Mouse (Mus musculus): Measurements from ENCODE around the gene Psmd1.

Psmd1 gene

GRCm38 (mm10) chr1:86062523-86062922 lies 1.7 kb upstream of the Psmd1 start:
- no peak for DNase-seq

DNA sequence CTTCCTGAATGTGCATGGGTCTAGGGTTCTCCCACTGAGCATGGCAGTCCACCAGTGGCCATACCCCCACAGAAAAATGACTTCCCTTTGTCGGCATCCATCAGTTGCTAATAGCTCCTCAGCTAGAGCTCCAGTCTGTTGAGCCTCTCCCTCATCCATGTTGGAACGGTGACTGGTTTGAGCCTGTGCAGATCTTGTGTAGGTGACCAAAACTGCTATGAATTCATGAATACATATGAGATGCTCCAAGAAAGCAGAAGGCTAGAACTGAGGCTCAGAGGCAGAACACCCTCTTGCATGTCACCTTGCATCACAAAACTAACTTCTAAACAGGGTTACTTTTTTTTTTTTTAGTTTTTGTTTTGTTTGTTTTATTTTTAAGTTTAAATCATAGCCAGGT lies 12.4 kb downstream of the Psmd1 start:
- DNase-seq = no peak

DNA sequence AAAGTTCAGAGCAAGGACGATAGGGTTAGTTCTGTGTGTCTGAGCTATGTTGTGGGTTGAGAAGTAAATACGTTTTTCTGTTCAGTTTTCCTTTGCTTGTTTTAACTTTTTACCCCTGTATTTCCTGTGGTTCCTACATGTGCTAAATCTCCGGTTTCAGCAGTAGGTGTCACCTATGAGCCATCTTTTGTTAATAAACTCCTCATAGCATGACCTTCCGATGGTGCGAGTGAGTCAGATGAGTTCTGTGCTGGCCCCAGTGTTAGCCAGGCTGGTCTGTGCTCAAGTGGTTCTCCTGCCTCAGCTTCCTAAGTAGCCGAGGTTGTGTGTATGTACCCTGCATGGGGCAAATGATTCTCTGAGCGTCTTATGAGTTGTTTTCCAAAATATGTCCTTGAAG lies 30.2 kb downstream of the Psmd1 start:
- no peak for DNase-seq

DNA sequence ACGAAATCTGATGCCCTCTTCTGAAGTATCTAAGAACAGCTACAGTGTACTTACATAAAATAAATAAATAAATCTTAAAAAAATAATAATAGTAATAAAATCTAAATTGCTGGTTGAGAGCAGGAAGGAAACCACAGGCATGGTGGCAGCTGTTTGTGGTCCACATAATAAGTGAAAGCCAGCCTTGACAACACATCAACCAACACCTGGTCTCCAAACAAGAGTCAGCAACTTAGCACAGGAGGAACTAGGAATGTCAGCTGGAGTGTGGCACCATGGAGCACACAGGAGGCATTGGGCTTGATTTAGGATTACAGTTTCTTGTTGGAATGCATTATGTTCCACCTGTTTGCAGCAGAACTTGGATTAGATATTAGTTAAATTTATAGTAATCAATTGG lies 40.9 kb downstream of the Psmd1 start:
- DNase-seq = no peak

- peak; percentile 17 for DNase-seq
Observed at GRCm38 (mm10) chr1:86111779-86112178, 47.6 kb downstream of the Psmd1 start, which contains the start of gene Htr2b. Gene Htr2b (minus strand): TSS chr1:86111970.

GRCm38 (mm10) chr1:86114141-86114540 lies 50.0 kb downstream of the Psmd1 start:
- DNase-seq = no peak

DNA sequence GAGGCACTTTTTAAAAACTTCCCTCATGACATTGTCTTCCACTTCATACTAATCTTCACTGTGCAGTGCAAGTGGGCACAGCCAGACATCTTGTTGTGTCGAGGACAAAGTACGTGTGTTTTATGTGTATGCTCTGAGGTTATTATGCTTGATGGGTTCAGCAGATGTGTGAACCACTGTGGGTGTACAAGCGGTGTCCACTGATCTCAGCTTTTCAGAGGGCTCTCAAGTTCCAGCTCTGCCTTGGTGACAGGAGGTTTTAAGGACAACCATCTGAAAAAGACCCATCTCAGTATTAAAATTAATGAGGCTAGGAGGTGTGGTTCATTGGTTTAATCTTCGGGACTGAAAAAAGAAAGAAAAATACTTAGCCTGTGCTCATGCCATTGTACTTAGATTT lies 55.4 kb downstream of the Psmd1 start:
- no peak for DNase-seq

- no peak for DNase-seq
Observed at GRCm38 (mm10) chr1:86126036-86126435, 61.8 kb downstream of the Psmd1 start.

GRCm38 (mm10) chr1:86133337-86133736 lies 69.2 kb downstream of the Psmd1 start, which contains the start of gene Gm21972:
Gene Gm21972 (plus strand): TSS chr1:86133637.
- DNase-seq = no peak

DNA sequence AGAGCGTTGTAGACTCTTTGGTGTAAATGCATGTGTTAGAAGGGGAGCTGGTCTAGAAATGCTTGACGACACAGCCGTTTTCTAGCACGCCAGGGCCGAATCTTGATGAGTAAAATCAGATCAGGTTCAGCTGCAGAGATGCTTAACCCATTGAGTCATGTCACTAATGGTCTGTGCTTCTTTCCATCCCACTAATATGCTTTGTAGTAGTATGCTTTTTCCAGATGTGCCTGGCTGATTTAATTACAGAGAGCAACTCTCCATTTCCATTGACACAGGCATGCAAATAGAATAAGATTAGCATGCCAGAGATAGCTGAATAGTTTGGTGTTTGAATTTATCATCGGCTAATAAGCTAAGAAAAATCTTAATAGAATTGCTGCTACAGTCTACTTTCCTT lies 71.1 kb downstream of the Psmd1 start:
- no peak for DNase-seq

- DNase-seq = no peak
Observed at GRCm38 (mm10) chr1:86141081-86141480, 76.9 kb downstream of the Psmd1 start.

DNA sequence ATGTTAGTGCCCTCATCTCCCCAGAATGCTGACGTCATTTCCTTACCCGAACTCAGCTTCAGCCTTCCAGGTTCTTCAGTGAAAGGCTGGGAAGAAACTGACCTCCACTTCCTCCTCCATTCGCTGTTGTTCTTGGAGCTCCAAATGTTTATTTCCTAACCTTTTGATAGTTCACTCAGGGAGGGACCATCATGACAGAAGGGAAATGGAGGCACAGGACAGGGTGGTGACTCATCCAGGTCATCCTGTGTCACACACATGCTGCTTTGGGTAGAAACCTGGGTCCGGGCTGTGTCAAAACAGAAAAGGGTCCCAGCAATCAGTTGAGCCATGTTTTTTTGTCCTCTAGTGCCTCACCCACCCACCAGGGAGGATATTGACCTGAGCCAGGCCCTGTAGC lies 79.0 kb downstream of the Psmd1 start:
- no peak for DNase-seq

GRCm38 (mm10) chr1:86144001-86144944 lies 80.1 kb downstream of the Psmd1 start:
- no peak for DNase-seq

- no peak for DNase-seq
Observed at GRCm38 (mm10) chr1:86146293-86146692, 82.1 kb downstream of the Psmd1 start.

GRCm38 (mm10) chr1:86147557-86147956 lies 83.4 kb downstream of the Psmd1 start:
- no peak for DNase-seq

- DNase-seq = no peak
Observed at GRCm38 (mm10) chr1:86148161-86148560, 84.0 kb downstream of the Psmd1 start.

DNA sequence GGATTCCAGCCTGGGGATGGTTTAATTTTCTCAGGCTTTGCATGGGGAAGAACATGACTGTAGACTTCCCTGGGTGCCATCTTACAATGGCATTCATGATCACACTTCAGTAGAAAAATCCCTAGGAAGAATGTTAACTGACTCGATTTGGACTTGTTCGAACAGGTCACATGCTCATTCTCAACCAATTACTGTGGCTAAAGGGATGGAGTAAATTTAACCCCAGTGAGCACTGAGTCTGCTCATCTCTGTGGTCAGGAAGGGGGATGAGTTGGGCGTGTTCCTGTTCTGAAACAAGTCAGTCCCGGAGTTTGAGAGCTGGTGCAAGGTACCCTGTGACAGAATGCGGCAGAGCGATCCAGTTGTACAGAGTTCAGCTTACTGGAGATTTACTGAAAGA lies 86.7 kb downstream of the Psmd1 start:
- no peak for DNase-seq

- DNase-seq = no peak
Observed at GRCm38 (mm10) chr1:86151376-86151775, 87.2 kb downstream of the Psmd1 start.

- DNase-seq = no peak
Observed at GRCm38 (mm10) chr1:86152618-86153017, 88.4 kb downstream of the Psmd1 start.

- peak; percentile 90 for DNase-seq
Observed at GRCm38 (mm10) chr1:86154133-86154823, 90.1 kb downstream of the Psmd1 start, which contains the start of gene Armc9. Gene Armc9 (plus strand): TSS chr1:86154780.

GRCm38 (mm10) chr1:86154824-86155164 lies 90.6 kb downstream of the Psmd1 start:
- DNase-seq = no peak

GRCm38 (mm10) chr1:86156075-86156474 lies 91.9 kb downstream of the Psmd1 start:
- DNase-seq = no peak

- DNase-seq = no peak
Observed at GRCm38 (mm10) chr1:86156595-86156994, 92.4 kb downstream of the Psmd1 start.

DNA sequence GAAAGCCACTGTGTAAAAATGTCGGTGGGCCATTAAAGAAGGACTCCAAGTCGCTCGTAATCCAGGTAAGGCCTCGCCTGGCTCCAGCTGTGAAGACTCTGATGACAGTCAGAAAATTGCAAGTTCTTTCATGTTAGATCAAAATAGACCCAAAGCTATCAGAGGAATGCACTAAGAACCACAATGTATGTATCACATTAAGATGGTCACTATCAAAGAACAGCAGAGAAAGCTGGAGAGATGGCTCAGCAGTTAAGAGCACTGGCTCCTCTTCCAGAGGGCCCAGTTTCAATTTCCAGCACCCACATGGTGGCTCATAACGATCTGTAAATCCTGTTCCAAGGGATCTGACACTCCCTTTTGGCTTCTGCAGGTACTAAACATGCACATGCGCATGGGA lies 95.9 kb downstream of the Psmd1 start:
- no peak for DNase-seq
